Mouse (Mus musculus): ENCODE results near the gene Ush2a. TPM values are rescaled to one million over a fixed set of nuclear protein-coding genes. Genes with fewer than 3 reads are reported as not detected.

Ush2a gene
- total RNA-seq, 2 experiments from 2014 or later = 0.03 to 0.20 TPM

- no peak for DNase-seq
Measured at GRCm38 (mm10) chr1:188387321-188387720, 125.5 kb downstream of the Ush2a start.

DNA sequence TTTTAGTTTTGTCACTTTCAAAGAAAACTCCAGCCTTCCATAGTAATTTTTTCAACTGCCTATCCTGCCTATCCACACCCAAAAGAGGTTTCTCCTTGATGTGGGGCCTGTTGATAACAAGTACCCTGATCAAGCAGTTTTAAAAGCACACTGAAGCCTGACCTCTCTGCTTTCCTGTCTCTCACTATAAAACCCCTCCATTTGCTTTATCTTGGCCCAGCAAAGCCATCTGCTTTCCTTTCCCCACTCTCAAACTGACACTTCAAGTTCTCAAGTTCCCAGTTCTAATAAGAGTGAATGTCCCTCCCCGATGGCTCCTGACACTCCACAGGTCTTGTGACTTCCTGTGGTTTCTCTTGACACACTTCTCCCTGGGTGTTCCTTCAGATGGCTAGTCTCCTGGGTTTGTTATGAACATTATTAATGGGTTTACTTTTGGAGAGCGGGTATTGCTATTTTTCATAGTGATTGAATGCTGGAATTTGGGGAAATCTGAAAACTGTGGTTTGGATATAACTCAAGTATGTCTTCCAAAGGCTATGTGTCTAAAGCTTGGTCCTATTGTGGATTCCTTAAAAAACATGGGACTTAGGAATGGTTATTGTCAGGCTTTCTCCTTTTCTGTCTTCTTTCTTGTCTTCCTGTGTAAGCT lies 126.1 kb downstream of the Ush2a start:
- no peak for DNase-seq

DNA sequence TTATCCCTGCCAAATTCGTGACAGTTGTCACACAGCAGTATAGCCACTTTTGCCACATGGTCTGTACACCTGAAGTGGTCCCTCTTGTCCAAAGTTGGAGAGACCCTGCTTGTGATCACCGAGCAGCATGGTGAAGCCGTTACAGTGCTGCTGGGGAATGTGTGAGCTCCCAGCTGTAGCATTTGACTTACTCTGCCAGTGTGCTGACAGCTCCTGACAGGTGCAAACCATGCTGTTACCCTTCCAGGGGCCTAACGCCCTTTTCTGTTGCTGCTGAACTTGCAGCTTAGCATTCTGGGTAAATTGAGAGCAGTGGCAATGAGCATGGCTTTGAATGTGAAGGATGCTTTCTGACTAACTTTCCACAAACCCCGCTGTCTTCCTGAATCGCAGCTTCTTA lies 128.3 kb downstream of the Ush2a start:
- no peak for DNase-seq

DNA sequence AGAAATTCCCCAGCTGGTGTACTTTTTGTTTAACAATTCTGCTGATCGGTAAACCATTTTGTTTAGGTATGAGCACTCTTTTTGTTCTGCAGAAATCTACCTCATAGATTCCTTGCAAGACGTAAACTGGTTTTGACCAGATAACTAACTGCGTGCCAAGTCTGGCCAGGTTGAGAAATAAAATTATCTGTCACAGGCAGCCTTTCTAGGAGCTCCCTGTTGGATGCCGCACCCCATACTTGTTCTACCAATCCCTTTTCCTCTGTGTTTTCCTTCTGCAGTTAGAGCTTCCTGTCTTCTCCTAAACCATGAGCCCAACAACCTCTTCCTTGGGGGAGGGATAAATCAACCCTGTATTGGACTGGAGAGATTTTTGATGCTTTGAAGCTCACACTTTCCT lies 145.4 kb downstream of the Ush2a start:
- DNase-seq = no peak

DNA sequence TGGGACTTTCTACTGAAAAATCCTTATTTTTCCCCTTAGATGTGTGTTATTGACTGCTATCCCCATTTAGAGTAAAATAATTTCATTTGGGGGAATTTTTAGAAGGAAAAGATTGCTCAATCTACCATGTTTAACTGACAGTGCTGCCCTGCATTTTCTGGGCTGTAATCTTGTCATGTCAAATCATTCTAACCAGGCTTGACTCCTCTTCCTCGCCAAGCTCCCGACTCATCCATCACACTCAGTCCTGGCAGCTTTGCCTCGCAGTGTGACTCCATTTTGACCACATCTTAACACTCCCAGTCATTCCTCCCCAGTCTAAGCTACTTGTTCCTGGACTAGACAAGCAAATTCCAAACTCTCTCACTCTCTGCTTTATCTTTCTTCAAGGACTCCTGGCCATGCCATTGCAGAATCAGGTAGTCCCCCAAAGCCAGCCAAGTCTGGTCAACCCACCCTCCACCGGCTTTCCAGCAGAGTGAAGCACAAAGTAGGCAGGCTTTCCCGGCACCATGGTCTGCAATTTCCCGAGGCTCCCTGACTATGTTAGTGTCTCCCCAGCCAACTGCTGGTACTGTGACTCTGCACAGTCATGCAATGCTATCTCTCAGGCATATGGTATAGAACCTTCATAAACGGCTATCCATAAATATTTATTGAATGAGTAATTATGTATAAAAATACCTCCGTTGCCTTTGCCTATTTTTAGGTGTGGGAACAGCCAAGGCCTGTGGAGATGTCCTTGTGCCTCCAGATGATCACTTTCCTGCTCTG lies 146.0 kb downstream of the Ush2a start:
- no peak for DNase-seq

DNA sequence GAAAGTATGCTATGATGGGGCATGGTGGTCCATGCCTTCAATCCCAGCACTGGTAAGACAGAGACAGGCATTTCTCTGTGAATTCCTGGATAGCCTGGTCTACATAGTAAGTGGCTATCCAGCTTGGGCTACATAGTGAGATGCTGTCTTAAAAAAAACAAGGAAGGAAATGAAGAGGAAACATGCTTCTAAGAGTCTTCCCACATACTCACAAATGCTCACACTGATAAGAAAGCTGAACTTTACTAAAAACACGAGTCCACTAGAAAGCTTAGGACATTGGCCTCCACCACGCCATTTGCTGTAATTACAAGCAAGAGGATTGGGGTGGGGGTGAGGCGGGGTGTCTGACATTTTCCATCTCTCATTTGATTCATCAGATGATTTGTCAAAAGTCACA lies 148.7 kb downstream of the Ush2a start:
- DNase-seq = no peak

GRCm38 (mm10) chr1:188420543-188420942 lies 158.7 kb downstream of the Ush2a start:
- no peak for DNase-seq

GRCm38 (mm10) chr1:188428172-188428571 lies 166.3 kb downstream of the Ush2a start:
- no peak for DNase-seq

- no peak for DNase-seq
Measured at GRCm38 (mm10) chr1:188430689-188431088, 168.9 kb downstream of the Ush2a start.

GRCm38 (mm10) chr1:188447964-188448363 lies 186.1 kb downstream of the Ush2a start:
- DNase-seq = no peak

GRCm38 (mm10) chr1:188456466-188457175 lies 194.8 kb downstream of the Ush2a start:
- no peak for DNase-seq

- DNase-seq = no peak
Measured at GRCm38 (mm10) chr1:188457221-188458008, 195.6 kb downstream of the Ush2a start.

GRCm38 (mm10) chr1:188461203-188461602 lies 199.4 kb downstream of the Ush2a start:
- DNase-seq = no peak

DNA sequence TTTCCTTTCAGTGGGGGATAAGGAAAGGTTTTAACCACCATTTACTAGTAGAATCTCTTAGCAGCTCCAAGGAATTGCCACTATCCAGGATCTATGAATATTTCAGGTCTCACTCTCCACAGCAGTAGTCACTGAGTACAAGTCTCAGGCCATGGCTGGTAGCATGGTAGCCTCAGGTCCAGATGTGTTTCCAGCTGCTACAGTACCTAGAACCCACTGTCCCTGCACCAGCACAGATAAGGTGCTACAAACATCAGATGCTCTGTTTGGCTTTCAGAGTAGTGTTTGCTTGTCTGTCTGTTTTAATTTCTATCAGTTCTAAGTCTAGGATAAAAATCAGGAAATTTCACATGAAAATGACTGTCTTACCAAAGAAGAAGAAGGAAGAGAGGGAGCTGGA lies 202.8 kb downstream of the Ush2a start:
- no peak for DNase-seq

DNA sequence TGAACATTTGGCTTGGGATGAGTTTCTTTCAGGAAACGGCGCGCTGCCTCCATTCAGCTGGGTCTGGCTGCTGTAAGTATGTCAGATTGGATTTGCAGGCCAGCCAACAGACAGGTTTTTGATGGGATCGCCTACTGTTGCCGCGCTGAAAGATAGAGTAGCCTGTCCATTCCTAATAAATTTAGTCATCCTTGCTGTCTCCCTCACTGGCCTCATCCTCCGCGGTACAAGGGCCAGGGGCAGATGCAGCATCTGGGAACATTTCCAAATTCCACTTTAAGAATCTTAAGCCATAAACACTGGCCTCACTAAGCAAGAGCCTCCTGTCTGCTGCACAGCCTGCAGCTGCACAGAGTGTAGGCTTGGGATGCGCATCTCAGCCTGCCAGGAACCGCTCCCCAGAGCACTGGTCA lies 206.6 kb downstream of the Ush2a start:
- DNase-seq = peak in 1 of 2 experiments; percentile 2

DNA sequence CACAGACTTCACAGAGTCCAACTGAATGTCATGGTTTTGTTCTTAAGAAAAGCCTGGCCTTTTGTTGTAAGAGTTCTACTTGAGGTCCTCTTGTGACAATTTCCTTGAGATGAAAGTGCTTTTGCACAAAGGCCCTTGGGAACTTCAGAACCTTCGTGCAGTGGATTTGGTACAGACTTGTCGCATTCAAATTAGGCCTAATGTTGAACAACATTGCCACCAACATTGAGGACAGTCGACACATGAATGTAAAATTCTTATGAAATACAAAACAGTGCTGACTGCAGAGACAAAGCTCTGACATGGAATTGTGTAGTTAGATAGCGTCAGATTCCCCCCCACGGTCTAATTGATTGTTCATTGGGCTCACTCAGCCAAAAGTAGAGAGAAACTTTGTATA lies 243.1 kb downstream of the Ush2a start:
- no peak for DNase-seq

DNA sequence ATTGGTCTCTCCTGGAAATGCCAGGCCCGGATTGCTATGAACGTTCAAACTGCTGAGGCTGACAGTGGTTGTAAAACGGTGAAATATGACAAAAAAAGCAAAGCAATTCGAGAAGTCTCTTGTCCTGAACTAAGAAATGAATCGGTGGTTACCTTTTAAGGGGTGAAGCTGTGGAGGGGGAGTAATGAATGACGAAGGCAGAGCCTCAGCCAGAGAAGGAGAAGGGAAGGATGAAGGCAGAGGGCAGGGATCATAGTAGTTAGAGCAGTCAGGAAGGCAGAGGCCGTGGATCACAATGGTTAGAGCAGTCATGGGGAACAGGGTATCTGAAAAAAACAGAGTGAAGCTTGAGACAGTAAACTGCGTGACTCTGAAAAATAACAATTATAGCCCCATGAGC lies 257.0 kb downstream of the Ush2a start:
- no peak for DNase-seq

- DNase-seq = no peak
Measured at GRCm38 (mm10) chr1:188527451-188527850, 265.6 kb downstream of the Ush2a start.

DNA sequence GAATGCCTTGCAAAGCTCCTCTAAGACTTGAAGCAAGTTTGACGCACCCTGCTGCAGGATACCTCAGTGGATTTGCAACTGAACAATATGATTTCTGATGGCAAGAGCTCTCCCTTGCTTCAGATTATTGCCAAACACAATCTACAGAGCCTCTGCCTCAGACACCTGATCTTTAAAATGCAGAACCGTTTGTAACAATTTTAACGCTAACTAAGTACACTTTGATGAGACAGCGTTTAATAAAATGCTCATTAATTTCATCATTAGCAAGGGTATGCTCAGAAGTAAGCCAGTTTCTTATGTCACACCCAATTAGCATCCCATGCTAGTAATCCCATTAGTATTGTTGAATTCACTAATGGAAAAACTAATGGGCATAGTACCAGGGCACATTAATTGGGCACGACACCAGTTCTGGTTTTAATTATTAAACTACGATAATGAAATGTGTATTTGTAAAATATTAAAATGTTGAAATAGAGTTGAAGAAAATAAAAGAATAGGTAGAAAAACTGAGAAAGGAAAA lies 267.8 kb downstream of the Ush2a start:
- DNase-seq = no peak

DNA sequence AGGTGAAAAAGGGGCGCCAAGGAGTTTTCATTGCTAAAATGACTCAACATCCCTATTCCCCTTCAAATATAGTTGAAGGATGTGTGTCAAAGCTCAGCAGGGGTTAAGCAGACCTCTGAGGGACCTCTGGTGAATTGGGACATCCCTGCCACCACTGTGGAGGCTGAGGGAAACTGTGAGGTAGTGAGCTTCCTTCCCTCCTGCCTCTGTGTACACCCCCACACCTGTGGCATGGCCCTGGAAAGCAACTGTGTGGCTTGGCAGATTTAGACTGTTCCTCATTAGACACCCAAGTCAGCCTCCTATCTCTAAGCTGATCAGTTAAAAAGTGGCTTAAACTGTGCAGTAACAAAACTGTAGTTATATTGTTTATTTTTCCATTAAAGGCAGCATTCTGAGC lies 275.2 kb downstream of the Ush2a start:
- no peak for DNase-seq

DNA sequence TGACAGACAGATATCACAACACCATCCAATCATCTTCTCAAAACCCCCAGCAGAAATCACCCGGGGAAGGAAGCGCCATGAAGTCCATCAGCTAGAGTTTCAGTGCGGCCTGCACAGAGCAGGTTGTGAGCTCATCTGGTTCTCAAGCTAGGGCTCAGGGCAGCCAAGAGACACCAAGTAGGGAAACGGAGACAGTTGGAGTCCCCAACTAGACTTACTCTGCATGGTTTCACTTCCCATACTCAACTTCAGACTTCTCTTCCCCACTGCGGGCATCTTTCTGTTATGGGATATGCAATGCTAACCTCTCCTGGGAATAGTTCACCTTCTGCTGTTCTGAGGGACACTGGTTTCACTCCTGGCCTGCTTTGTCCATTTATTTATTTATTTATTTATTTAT lies 277.8 kb downstream of the Ush2a start:
- DNase-seq = no peak

- no peak for DNase-seq
Measured at GRCm38 (mm10) chr1:188541492-188541891, 279.7 kb downstream of the Ush2a start.
